Mouse (Mus musculus) G1E (cell line): Measurements from ENCODE around the gene 2610028H24Rik.

ENCODE experiments used
- CTCF ChIP-seq: IDR thresholded peaks from 2 replicates; pipeline ENCODE4 v1.5.1; 2012; ENCODE audit warnings: low read depth, low read length, inconsistent platforms, mixed read lengths
- GATA2 ChIP-seq: IDR thresholded peaks from 2 replicates; pipeline ENCODE4 v1.6.1; 2012; ENCODE audit warnings: low read depth, low read length, inconsistent platforms, borderline replicate concordance
- POLR2AphosphoS5 ChIP-seq: IDR thresholded peaks from 2 replicates; pipeline ENCODE4 v1.6.1; 2012; ENCODE audit warnings: low read depth, low read length, inconsistent platforms; ENCODE audit not compliant: insufficient replicate concordance
- TAL1 ChIP-seq: conservative IDR thresholded peaks from 2 replicates; pipeline ENCODE4 v1.6.1; 2012; ENCODE audit warnings: low read depth, low read length, inconsistent platforms, mixed read lengths

GRCm38 (mm10) chr10:76486302-76486701, 37.4 kb downstream of the 2610028H24Rik start:
- TF ChIP-seq CTCF (no peak), TAL1 (no peak), POLR2AphosphoS5 (no peak), GATA2 (no peak)
